Mouse (Mus musculus): ENCODE data around the gene Tnni1. TPM values are rescaled to one million over a fixed set of nuclear protein-coding genes. Genes with fewer than 3 reads are reported as not detected.

Tnni1 gene
- total RNA-seq (2021), result 1 to 10 TPM; 2.9 to 3.2 TPM
- long read RNA-seq, experiment 1, partial matches to known transcripts, result 0 of 1 reads
- long read RNA-seq, experiment 1, other reads (novel, unspliced or antisense), result 1 of 1 reads
- long read RNA-seq, experiment 2, partial matches to known transcripts, result 0 of 1 reads
- long read RNA-seq, experiment 2, other reads (novel, unspliced or antisense), result 1 of 1 reads

- DNase-seq (ENCODE audit: low spot score in 2 of 2), result no peak
- Histone ChIP-seq H3K27ac (peak within 1 kb of the TSS; percentile 51; the same call in 1 of the 2 replicates), H3K4me3 (no peak within 1 kb of the TSS)
- no peak for TF ChIP-seq CTCF (conservative IDR thresholded peaks at IDR 0.05)
Observed at GRCm38 (mm10) chr1:135778780-135779535, at the start of gene Tnni1. Gene Tnni1 (plus strand): TSS chr1:135779434.

GRCm38 (mm10) chr1:135729821-135730220 lies 49.4 kb upstream of the Tnni1 start:
- no peak for DNase-seq (ENCODE audit: low spot score in 2 of 2)
- peak overlapping the region; percentile 87 for H3K27ac ChIP-seq
- H3K4me3 ChIP-seq, result peak overlapping the region; percentile 72
- TF ChIP-seq CTCF (conservative IDR thresholded peaks at IDR 0.05), result no peak

- Histone ChIP-seq H3K4me3 (peak overlapping the region; percentile 47), H3K27ac (peak overlapping the region; percentile 87)
- no peak for DNase-seq (ENCODE audit: low spot score in 2 of 2)
Observed at GRCm38 (mm10) chr1:135730296-135730695, 48.9 kb upstream of the Tnni1 start.

GRCm38 (mm10) chr1:135731393-135731792 lies 47.8 kb upstream of the Tnni1 start:
- TF ChIP-seq CTCF (conservative IDR thresholded peaks at IDR 0.05), result no peak
- H3K4me3 ChIP-seq, result peak overlapping the region; percentile 47
- DNase-seq (ENCODE audit: low spot score in 2 of 2), result no peak
- peak overlapping the region; percentile 87 for H3K27ac ChIP-seq

More at GRCm38 (mm10) chr1:135730296-135730695, 48.9 kb upstream of the Tnni1 start:
- no peak for TF ChIP-seq CTCF (conservative IDR thresholded peaks at IDR 0.05)

GRCm38 (mm10) chr1:135731897-135732684 lies 47.1 kb upstream of the Tnni1 start:
- TF ChIP-seq CTCF (conservative IDR thresholded peaks at IDR 0.05), result no peak
- peak overlapping the region; percentile 87 for H3K27ac ChIP-seq
- DNase-seq (ENCODE audit: low spot score in 2 of 2), result no peak
- H3K4me3 ChIP-seq, result peak overlapping the region; percentile 47

GRCm38 (mm10) chr1:135734225-135734937 lies 44.9 kb upstream of the Tnni1 start:
- peak; percentile 63 to 83 for DNase-seq (ENCODE audit: low spot score in 2 of 2)
- H3K27ac ChIP-seq, result peak overlapping the region; percentile 87
- TF ChIP-seq CTCF (conservative IDR thresholded peaks at IDR 0.05), result no peak
- H3K4me3 ChIP-seq, result peak overlapping the region; percentile 47

- no peak for TF ChIP-seq CTCF (conservative IDR thresholded peaks at IDR 0.05)
- no peak for DNase-seq (ENCODE audit: low spot score in 2 of 2)
- Histone ChIP-seq H3K4me3 (peak overlapping the region; percentile 36), H3K27ac (peak overlapping the region; percentile 87)
Observed at GRCm38 (mm10) chr1:135735460-135735859, 43.8 kb upstream of the Tnni1 start.

- DNase-seq (ENCODE audit: low spot score in 2 of 2), result no peak
- Histone ChIP-seq H3K27ac (peak overlapping the region; percentile 43; the same call in 1 of the 2 replicates), H3K4me3 (no peak overlapping the region)
- no peak for TF ChIP-seq CTCF (conservative IDR thresholded peaks at IDR 0.05)
Observed at GRCm38 (mm10) chr1:135744987-135745386, 34.2 kb upstream of the Tnni1 start.

GRCm38 (mm10) chr1:135746248-135746647 lies 33.0 kb upstream of the Tnni1 start:
- TF ChIP-seq CTCF (conservative IDR thresholded peaks at IDR 0.05), result no peak
- Histone ChIP-seq H3K27ac (no peak overlapping the region), H3K4me3 (no peak overlapping the region)
- DNase-seq (ENCODE audit: low spot score in 2 of 2), result no peak

GRCm38 (mm10) chr1:135752737-135753348 lies 26.4 kb upstream of the Tnni1 start:
- peak; percentile 90 for TF ChIP-seq CTCF (conservative IDR thresholded peaks at IDR 0.05)
- Histone ChIP-seq H3K27ac (peak overlapping the region; percentile 55; the same call in 1 of the 2 replicates), H3K4me3 (no peak overlapping the region)
- DNase-seq (ENCODE audit: low spot score in 2 of 2), result peak; percentile 91 to 93

- no peak for TF ChIP-seq CTCF (conservative IDR thresholded peaks at IDR 0.05)
- no peak overlapping the region for H3K4me3 ChIP-seq
Observed at GRCm38 (mm10) chr1:135755287-135755686, 23.9 kb upstream of the Tnni1 start.

GRCm38 (mm10) chr1:135755913-135756312 lies 23.3 kb upstream of the Tnni1 start:
- no peak for DNase-seq (ENCODE audit: low spot score in 2 of 2)
- no peak for TF ChIP-seq CTCF (conservative IDR thresholded peaks at IDR 0.05)
- no peak overlapping the region for H3K4me3 ChIP-seq
- no peak overlapping the region for H3K27ac ChIP-seq

More at GRCm38 (mm10) chr1:135755287-135755686, 23.9 kb upstream of the Tnni1 start:
- H3K27ac ChIP-seq, result no peak overlapping the region
- DNase-seq (ENCODE audit: low spot score in 2 of 2), result no peak

All from layer of hippocampus, adult 2 months (tissue).